Mouse (Mus musculus) CD4-positive helper T cell, adult 2 months (primary cell): ENCODE measurements around the gene Tmem179.

Source experiments
- DNase-seq: peaks from one replicate; pipeline ENCODE4 v3.0.0-alpha.2; 2012; ENCODE audit warnings: low read depth, missing footprints, low spot score

Tmem179 gene

GRCm38 (mm10) chr12:112538356-112538755, 21.8 kb upstream of the Tmem179 start:
- DNase-seq: no peak

- DNase-seq: no peak
Measured at GRCm38 (mm10) chr12:112537233-112537632, 20.7 kb upstream of the Tmem179 start.

- no peak for DNase-seq
Measured at GRCm38 (mm10) chr12:112533758-112534157, 17.2 kb upstream of the Tmem179 start.

GRCm38 (mm10) chr12:112518105-112518504, 1.6 kb upstream of the Tmem179 start:
- DNase-seq: no peak

- DNase-seq: no peak
Measured at GRCm38 (mm10) chr12:112514897-112515296, 1.6 kb downstream of the Tmem179 start.

GRCm38 (mm10) chr12:112510733-112511372, 5.7 kb downstream of the Tmem179 start:
- no peak for DNase-seq

- DNase-seq: no peak
Measured at GRCm38 (mm10) chr12:112510365-112510732, 6.2 kb downstream of the Tmem179 start.

GRCm38 (mm10) chr12:112507984-112508383, 8.6 kb downstream of the Tmem179 start:
- DNase-seq: no peak

GRCm38 (mm10) chr12:112507264-112507663, 9.3 kb downstream of the Tmem179 start:
- DNase-seq: no peak

GRCm38 (mm10) chr12:112506267-112506666, 10.3 kb downstream of the Tmem179 start:
- no peak for DNase-seq

GRCm38 (mm10) chr12:112503003-112503771, 13.4 kb downstream of the Tmem179 start:
- DNase-seq: peak; percentile 6

GRCm38 (mm10) chr12:112498683-112499082, 17.9 kb downstream of the Tmem179 start:
- no peak for DNase-seq

- no peak for DNase-seq
Measured at GRCm38 (mm10) chr12:112497731-112498130, 18.8 kb downstream of the Tmem179 start.

GRCm38 (mm10) chr12:112496136-112496535, 20.4 kb downstream of the Tmem179 start:
- DNase-seq: no peak

GRCm38 (mm10) chr12:112490444-112490939, 26.1 kb downstream of the Tmem179 start:
- DNase-seq: no peak

- DNase-seq: no peak
Measured at GRCm38 (mm10) chr12:112489535-112489934, 27.0 kb downstream of the Tmem179 start.

- no peak for DNase-seq
Measured at GRCm38 (mm10) chr12:112489134-112489533, 27.4 kb downstream of the Tmem179 start, which contains the start of gene A530016L24Rik. TSS of gene A530016L24Rik (plus strand) at chr12:112489448.

GRCm38 (mm10) chr12:112473777-112474176, 42.8 kb downstream of the Tmem179 start:
- peak; percentile 51 for DNase-seq

GRCm38 (mm10) chr12:112470216-112470615, 46.3 kb downstream of the Tmem179 start:
- DNase-seq: no peak

- no peak for DNase-seq
Measured at GRCm38 (mm10) chr12:112469393-112469792, 47.2 kb downstream of the Tmem179 start.

GRCm38 (mm10) chr12:112467387-112467786, 49.2 kb downstream of the Tmem179 start:
- no peak for DNase-seq

- no peak for DNase-seq
Measured at GRCm38 (mm10) chr12:112465928-112466327, 50.6 kb downstream of the Tmem179 start.

GRCm38 (mm10) chr12:112464516-112464915, 52.0 kb downstream of the Tmem179 start:
- DNase-seq: no peak
